Mouse (Mus musculus) olfactory bulb, adult 2 months (tissue): Measurements from ENCODE around the gene Nwd1.

Experiments used
- CTCF ChIP-seq: fragments of 200-500 bp; IDR thresholded peaks from 2 replicates; pipeline ENCODE4 v1.5.1; 2012; ENCODE audit warnings: low read depth, mild to moderate bottlenecking, low read length, moderate library complexity; ENCODE audit not compliant: insufficient read depth
- POLR2A ChIP-seq: fragments of 200-500 bp; IDR thresholded peaks from 2 replicates; pipeline ENCODE4 v1.6.1; 2012; ENCODE audit warnings: mild to moderate bottlenecking, low read depth, low read length, moderate library complexity; ENCODE audit not compliant: insufficient read depth

DNA sequence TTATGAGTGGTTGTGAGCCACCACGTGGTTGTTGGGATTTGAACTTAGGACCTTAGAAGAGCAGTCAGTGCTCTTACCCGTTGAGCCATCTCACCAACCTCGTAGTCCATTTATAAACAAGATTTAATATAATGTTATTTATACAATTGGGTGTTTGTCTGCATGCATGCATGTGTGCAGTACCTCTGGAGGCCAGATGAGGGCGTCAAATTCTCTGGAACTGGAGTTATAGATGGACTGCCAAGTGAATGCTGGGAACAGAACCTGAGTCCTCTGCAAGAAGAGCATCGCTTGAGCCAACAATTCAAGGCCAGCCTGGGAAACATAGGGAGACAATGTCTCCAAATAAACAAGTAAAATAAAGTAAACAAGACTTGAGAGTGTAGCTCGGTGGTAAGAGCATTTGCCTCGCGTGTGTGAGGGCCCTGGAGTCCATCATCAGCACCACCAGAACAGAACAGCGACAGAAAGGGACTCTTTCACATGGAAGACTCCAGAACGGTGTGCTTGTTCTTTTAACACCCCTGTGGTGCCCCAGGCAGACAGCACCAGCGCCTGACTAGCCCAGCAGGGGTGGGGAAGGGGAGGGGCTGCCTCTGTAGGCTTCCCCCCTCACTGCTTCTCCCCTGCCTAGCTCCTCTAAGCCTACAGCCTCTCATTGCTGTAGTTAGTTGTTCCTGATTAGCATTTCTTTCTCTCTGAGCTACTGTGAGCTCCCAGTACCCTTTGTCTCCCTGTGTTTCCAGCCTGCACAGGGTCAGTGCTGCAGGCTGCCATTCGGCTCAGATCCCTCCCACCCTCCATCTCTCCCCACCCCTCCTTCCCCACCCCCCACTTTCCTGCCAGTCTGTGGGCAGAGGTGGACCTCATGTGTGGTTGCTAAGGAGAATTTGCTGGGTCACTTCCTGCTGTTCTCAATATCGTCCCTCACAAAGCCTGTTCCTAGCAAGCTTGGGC, 8.3 kb downstream of the Nwd1 start:
- no peak for TF ChIP-seq CTCF
- no peak for TF ChIP-seq POLR2A
